In genomic region chr6:50626170-50626569, GRCm38 (mm10) we compare ENCODE assay signal across 19 mouse cellular contexts. TPM values are rescaled to one million over a fixed set of nuclear protein-coding genes. Genes with fewer than 3 reads are reported as not detected.
"Had no signal": no experiment of that assay in that cellular context is flagged by ENCODE, and none has a peak within 500 bp of the region (broad histone marks: within the 10 kb centered on the region; RNA-seq: fewer than 3 reads in every experiment).

No protein-coding gene starts in this region.

RNA-seq across cellular contexts. Expression of gene Npvf, which starts 28.1 kb away (rescaled TPM):
- total RNA-seq: layer of hippocampus, adult 8-10 months; layer of hippocampus, postnatal 10 days; layer of hippocampus, postnatal 36 days; left cerebral cortex, adult 8-10 months; left cerebral cortex, postnatal 14 days; left cerebral cortex, postnatal 4 days; midbrain, postnatal 0 days had no signal
- polyA plus RNA-seq: large intestine, adult 2 months; limb, embryonic 12.5 days; limb, embryonic 15.5 days; liver, embryonic 11.5 days; liver, embryonic 14.5 days; lung, embryonic 15.5 days; midbrain, embryonic 11.5 days; neural tube, embryonic 11.5 days; small intestine, adult 2 months; spleen, adult 2 months; stomach, embryonic 16.5 days; thymus, adult 2 months had no signal

RNA-seq across cellular contexts. Expression of gene 4921507P07Rik, which starts 29.7 kb away (rescaled TPM):
- polyA plus RNA-seq: small intestine, adult 2 months had no signal
